Mouse (Mus musculus): ENCODE measurements around the gene Adcy9. TPM values are rescaled to one million over a fixed set of nuclear protein-coding genes. Genes with fewer than 3 reads are reported as not detected.

Adcy9 gene
- polyA plus RNA-seq, 1 experiment from 2014 or later = 1.5 TPM

- Histone ChIP-seq H3K36me3 (ENCODE audit: control insufficient read depth, insufficient read depth, low read length) (no peaks in the 10 kb centered on the region), H3K4me1 (ENCODE audit: control insufficient read depth, insufficient read depth, low read length) (no peaks in the 10 kb centered on the region), H3K27ac (ENCODE audit: low read length) (no peak overlapping the region), H3K4me3 (replicated peaks; ENCODE audit: low read length) (no peak overlapping the region), H3K9ac (ENCODE audit: low read length) (no peak overlapping the region), H3K27me3 (ENCODE audit: control insufficient read depth, insufficient read depth, low read length) (no peaks in the 10 kb centered on the region), H3K9me3 (replicated peaks; ENCODE audit: control insufficient read depth, low read length) (no peaks in the 10 kb centered on the region), H3K4me2 (ENCODE audit: low read depth, low read length) (no peak overlapping the region)
- ATAC-seq (ENCODE audit: insufficient read depth, low FRiP score) = no peak
- WGBS = 46% methylated on average over 4 of the region's 4 CpGs
Measured at GRCm38 (mm10) chr16:4446395-4446794, 26.1 kb upstream of the Adcy9 start.

- H3K4me3 ChIP-seq (replicated peaks; ENCODE audit: low read length) = no peak overlapping the region
- H3K27ac ChIP-seq (ENCODE audit: low read length) = no peak overlapping the region
- H3K27me3 ChIP-seq (ENCODE audit: control insufficient read depth, insufficient read depth, low read length) = no peaks in the 10 kb centered on the region
- no peaks in the 10 kb centered on the region for H3K4me1 ChIP-seq (ENCODE audit: control insufficient read depth, insufficient read depth, low read length)
- H3K9me3 ChIP-seq (replicated peaks; ENCODE audit: control insufficient read depth, low read length) = no peaks in the 10 kb centered on the region
- no peak overlapping the region for H3K4me2 ChIP-seq (ENCODE audit: low read depth, low read length)
- no peaks in the 10 kb centered on the region for H3K36me3 ChIP-seq (ENCODE audit: control insufficient read depth, insufficient read depth, low read length)
- H3K9ac ChIP-seq (ENCODE audit: low read length) = no peak overlapping the region
- WGBS = 71% methylated on average over 1 of the region's 1 CpGs
- ATAC-seq (ENCODE audit: insufficient read depth, low FRiP score) = no peak
Measured at GRCm38 (mm10) chr16:4444378-4444777, 24.1 kb upstream of the Adcy9 start.

- no peak overlapping the region for H3K4me2 ChIP-seq (ENCODE audit: low read depth, low read length)
- no peaks in the 10 kb centered on the region for H3K4me1 ChIP-seq (ENCODE audit: control insufficient read depth, insufficient read depth, low read length)
Measured at GRCm38 (mm10) chr16:4439302-4440066, 19.2 kb upstream of the Adcy9 start.

GRCm38 (mm10) chr16:4436738-4437137 lies 16.4 kb upstream of the Adcy9 start:
- H3K9me3 ChIP-seq (replicated peaks; ENCODE audit: control insufficient read depth, low read length) = no peaks in the 10 kb centered on the region
- no peak overlapping the region for H3K27ac ChIP-seq (ENCODE audit: low read length)
- no peaks in the 10 kb centered on the region for H3K4me1 ChIP-seq (ENCODE audit: control insufficient read depth, insufficient read depth, low read length)
- H3K9ac ChIP-seq (ENCODE audit: low read length) = no peak overlapping the region
- no peaks in the 10 kb centered on the region for H3K36me3 ChIP-seq (ENCODE audit: control insufficient read depth, insufficient read depth, low read length)
- 32% methylated on average over 4 of the region's 4 CpGs for WGBS
- H3K4me2 ChIP-seq (ENCODE audit: low read depth, low read length) = no peak overlapping the region
- H3K27me3 ChIP-seq (ENCODE audit: control insufficient read depth, insufficient read depth, low read length) = no peaks in the 10 kb centered on the region
- no peak overlapping the region for H3K4me3 ChIP-seq (replicated peaks; ENCODE audit: low read length)
- ATAC-seq (ENCODE audit: insufficient read depth, low FRiP score) = no peak

More at GRCm38 (mm10) chr16:4439302-4440066, 19.2 kb upstream of the Adcy9 start:
- H3K4me3 ChIP-seq (replicated peaks; ENCODE audit: low read length) = no peak overlapping the region
- no peak overlapping the region for H3K27ac ChIP-seq (ENCODE audit: low read length)
- ATAC-seq (ENCODE audit: insufficient read depth, low FRiP score) = no peak
- H3K27me3 ChIP-seq (ENCODE audit: control insufficient read depth, insufficient read depth, low read length) = no peaks in the 10 kb centered on the region
- H3K36me3 ChIP-seq (ENCODE audit: control insufficient read depth, insufficient read depth, low read length) = no peaks in the 10 kb centered on the region
- no peak overlapping the region for H3K9ac ChIP-seq (ENCODE audit: low read length)
- 54% methylated on average over 10 of the region's 10 CpGs for WGBS
- H3K9me3 ChIP-seq (replicated peaks; ENCODE audit: control insufficient read depth, low read length) = no peaks in the 10 kb centered on the region

- Histone ChIP-seq H3K36me3 (ENCODE audit: control insufficient read depth, insufficient read depth, low read length) (no peaks in the 10 kb centered on the region), H3K9ac (ENCODE audit: low read length) (no peak overlapping the region), H3K27me3 (ENCODE audit: control insufficient read depth, insufficient read depth, low read length) (no peaks in the 10 kb centered on the region), H3K9me3 (replicated peaks; ENCODE audit: control insufficient read depth, low read length) (no peaks in the 10 kb centered on the region), H3K4me3 (replicated peaks; ENCODE audit: low read length) (no peak overlapping the region), H3K4me2 (ENCODE audit: low read depth, low read length) (no peak overlapping the region), H3K4me1 (ENCODE audit: control insufficient read depth, insufficient read depth, low read length) (no peaks in the 10 kb centered on the region), H3K27ac (ENCODE audit: low read length) (no peak overlapping the region)
- ATAC-seq (ENCODE audit: insufficient read depth, low FRiP score) = no peak
- 85% methylated on average over 2 of the region's 2 CpGs for WGBS
Measured at GRCm38 (mm10) chr16:4435371-4435770, 15.1 kb upstream of the Adcy9 start.

GRCm38 (mm10) chr16:4431841-4432240 lies 11.5 kb upstream of the Adcy9 start:
- H3K36me3 ChIP-seq (ENCODE audit: control insufficient read depth, insufficient read depth, low read length) = no peaks in the 10 kb centered on the region
- no peaks in the 10 kb centered on the region for H3K27me3 ChIP-seq (ENCODE audit: control insufficient read depth, insufficient read depth, low read length)
- WGBS = 67% methylated on average over 4 of the region's 4 CpGs
- H3K4me1 ChIP-seq (ENCODE audit: control insufficient read depth, insufficient read depth, low read length) = no peaks in the 10 kb centered on the region
- H3K9ac ChIP-seq (ENCODE audit: low read length) = no peak overlapping the region
- H3K4me3 ChIP-seq (replicated peaks; ENCODE audit: low read length) = no peak overlapping the region
- no peak overlapping the region for H3K4me2 ChIP-seq (ENCODE audit: low read depth, low read length)
- H3K27ac ChIP-seq (ENCODE audit: low read length) = no peak overlapping the region
- no peaks in the 10 kb centered on the region for H3K9me3 ChIP-seq (replicated peaks; ENCODE audit: control insufficient read depth, low read length)
- ATAC-seq (ENCODE audit: insufficient read depth, low FRiP score) = no peak

GRCm38 (mm10) chr16:4431013-4431412 lies 10.7 kb upstream of the Adcy9 start:
- H3K27ac ChIP-seq (ENCODE audit: low read length) = no peak overlapping the region
- no peak overlapping the region for H3K4me3 ChIP-seq (replicated peaks; ENCODE audit: low read length)
- no peaks in the 10 kb centered on the region for H3K9me3 ChIP-seq (replicated peaks; ENCODE audit: control insufficient read depth, low read length)
- no peaks in the 10 kb centered on the region for H3K4me1 ChIP-seq (ENCODE audit: control insufficient read depth, insufficient read depth, low read length)
- no peak overlapping the region for H3K4me2 ChIP-seq (ENCODE audit: low read depth, low read length)
- H3K36me3 ChIP-seq (ENCODE audit: control insufficient read depth, insufficient read depth, low read length) = no peaks in the 10 kb centered on the region
- no peak overlapping the region for H3K9ac ChIP-seq (ENCODE audit: low read length)
- WGBS = 85% methylated on average over 3 of the region's 3 CpGs
- no peak for ATAC-seq (ENCODE audit: insufficient read depth, low FRiP score)
- H3K27me3 ChIP-seq (ENCODE audit: control insufficient read depth, insufficient read depth, low read length) = no peaks in the 10 kb centered on the region

GRCm38 (mm10) chr16:4430232-4430631 lies 9.9 kb upstream of the Adcy9 start:
- no peaks in the 10 kb centered on the region for H3K36me3 ChIP-seq (ENCODE audit: control insufficient read depth, insufficient read depth, low read length)

GRCm38 (mm10) chr16:4425658-4426234 lies 5.4 kb upstream of the Adcy9 start:
- no peak for ATAC-seq (ENCODE audit: insufficient read depth, low FRiP score)
- no peak overlapping the region for H3K4me2 ChIP-seq (ENCODE audit: low read depth, low read length)
- H3K4me3 ChIP-seq (replicated peaks; ENCODE audit: low read length) = no peak overlapping the region
- WGBS = 46% methylated on average over 4 of the region's 4 CpGs
- H3K27ac ChIP-seq (ENCODE audit: low read length) = no peak overlapping the region
- no peak overlapping the region for H3K9ac ChIP-seq (ENCODE audit: low read length)
- H3K4me1 ChIP-seq (ENCODE audit: control insufficient read depth, insufficient read depth, low read length) = peaks cover 3% of the 10 kb centered on the region; the same call in 1 of the 2 replicates
- no peaks in the 10 kb centered on the region for H3K27me3 ChIP-seq (ENCODE audit: control insufficient read depth, insufficient read depth, low read length)
- H3K9me3 ChIP-seq (replicated peaks; ENCODE audit: control insufficient read depth, low read length) = no peaks in the 10 kb centered on the region
- H3K36me3 ChIP-seq (ENCODE audit: control insufficient read depth, insufficient read depth, low read length) = no peaks in the 10 kb centered on the region

More at GRCm38 (mm10) chr16:4430232-4430631, 9.9 kb upstream of the Adcy9 start:
- Histone ChIP-seq H3K27me3 (ENCODE audit: control insufficient read depth, insufficient read depth, low read length) (no peaks in the 10 kb centered on the region), H3K4me3 (replicated peaks; ENCODE audit: low read length) (no peak overlapping the region), H3K27ac (ENCODE audit: low read length) (no peak overlapping the region), H3K9me3 (replicated peaks; ENCODE audit: control insufficient read depth, low read length) (no peaks in the 10 kb centered on the region), H3K4me1 (ENCODE audit: control insufficient read depth, insufficient read depth, low read length) (no peaks in the 10 kb centered on the region), H3K9ac (ENCODE audit: low read length) (no peak overlapping the region), H3K4me2 (ENCODE audit: low read depth, low read length) (no peak overlapping the region)
- ATAC-seq (ENCODE audit: insufficient read depth, low FRiP score) = no peak
- WGBS = 71% methylated on average over 5 of the region's 5 CpGs
